Mouse (Mus musculus) C3H10T1/2 (cell line): ENCODE results near the gene Gm14308. TPM values are rescaled to one million over a fixed set of nuclear protein-coding genes. Genes with fewer than 3 reads are reported as not detected.

ENCODE experiments used
- polyA plus RNA-seq, 2 experiments: library from polyadenylated mRNA; unstranded; fragments of >200 nt; fragmentation: generic; extraction: Trizol; gene quantifications; one replicate each; pipeline ENCODE4 v1.2.1; 2012; ENCODE audit warnings: missing spikeins in 2 of 2

Gm14308 gene
- 1 to 10 TPM in 1 of 2 experiments, under 1 TPM in 1; 0.36 to 4.1 TPM for polyA plus RNA-seq

DNA sequence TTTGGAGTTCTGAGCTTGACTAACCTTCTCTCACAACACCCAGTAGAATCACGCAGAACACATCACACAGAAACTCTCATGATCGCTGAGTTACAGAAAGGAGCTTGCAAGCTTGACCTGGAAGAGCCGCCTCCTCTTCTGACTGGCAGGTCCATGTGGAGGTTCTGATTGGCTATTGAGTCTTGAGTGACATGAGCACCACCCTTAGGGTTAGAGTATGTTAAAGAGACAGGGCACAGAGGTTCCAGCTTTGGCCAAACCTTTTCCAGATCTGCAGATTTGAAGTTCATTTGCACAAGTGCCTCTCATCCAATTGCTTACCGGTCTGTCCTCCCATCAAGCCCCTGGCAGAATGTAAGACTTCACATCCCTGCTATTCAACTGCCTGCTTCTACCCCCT lies at the start of gene Gm14308:
Gene Gm14308, minus strand, starts transcription at position 101 of the 400 bp plus-strand sequence.

DNA sequence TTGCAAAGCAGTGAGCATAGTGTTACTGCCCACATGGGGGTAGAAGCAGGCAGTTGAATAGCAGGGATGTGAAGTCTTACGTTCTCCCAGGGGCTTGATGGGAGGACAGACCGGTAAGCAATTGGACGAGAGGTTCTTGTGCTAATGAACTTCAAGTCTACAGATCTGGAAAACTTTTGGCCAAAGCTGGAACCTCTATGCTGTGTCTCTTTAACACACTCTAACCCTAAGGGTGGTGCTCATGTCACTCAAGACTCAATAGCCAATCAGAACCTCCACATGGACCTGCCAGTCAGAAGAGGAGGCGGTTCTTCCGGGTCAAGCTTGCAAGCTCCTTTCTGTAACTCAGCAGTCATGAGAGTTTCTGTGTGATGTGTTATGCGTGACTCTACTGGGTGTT lies 34.1 kb upstream of the Gm14308 start, which contains the start of gene Zfp973:
Gene Zfp973, plus strand, starts transcription at position 301 of the 400 bp plus-strand sequence.

Other genes starting within 250 kb of the Gm14308 start
- gene Gm14435, start 212.8 kb downstream of the Gm14308 start, polyA plus RNA-seq, result under 1 TPM; 0.36 to 0.65 TPM
- 1 to 10 TPM in 1 of 2 experiments, under 1 TPM in 1; 0.48 to 4.8 TPM for gene Gm14434, start 149.6 kb downstream of the Gm14308 start, polyA plus RNA-seq
- gene Zfp967, start 115.3 kb downstream of the Gm14308 start, polyA plus RNA-seq, result not detected
- under 1 TPM; 0.18 to 0.79 TPM for gene Zfp973, start 34.2 kb upstream of the Gm14308 start, polyA plus RNA-seq
- gene Gm14305, start 72.0 kb upstream of the Gm14308 start, polyA plus RNA-seq, result 1 to 10 TPM in 1 of 2 experiments, under 1 TPM in 1; 0.46 to 6.1 TPM
- 1 to 10 TPM in 1 of 2 experiments, under 1 TPM in 1; 0.41 to 3.5 TPM for gene Gm14295, start 162.3 kb upstream of the Gm14308 start, polyA plus RNA-seq
- not detected for gene Gm14408, start 194.8 kb upstream of the Gm14308 start, polyA plus RNA-seq